Mouse (Mus musculus) kidney, adult 9 months (tissue): ENCODE results near the gene Banp.

ENCODE experiments used
- DNase-seq: peaks from one replicate; pipeline ENCODE4 v3.0.0; 2022

Banp gene

DNA sequence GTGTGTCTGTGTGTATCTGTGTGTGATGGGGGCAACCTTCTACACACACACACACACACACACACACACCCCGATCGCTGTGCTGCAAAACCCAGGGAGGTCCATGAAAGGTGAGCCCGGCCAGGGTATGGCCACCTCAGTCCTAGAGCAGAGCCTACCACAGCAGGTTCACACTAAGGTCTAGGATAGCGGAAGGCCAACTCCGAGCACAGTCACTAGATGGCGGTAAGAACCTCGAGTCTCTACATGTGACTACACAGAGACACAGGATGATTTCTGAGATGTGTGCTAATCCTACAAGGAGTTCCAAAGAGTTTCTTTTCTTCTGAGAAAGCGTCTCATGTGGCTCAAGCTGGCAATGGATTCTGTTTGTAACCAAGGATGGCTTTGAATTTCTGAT lies 22.2 kb upstream of the Banp start:
- DNase-seq: peak; percentile 69

GRCm38 (mm10) chr8:121930047-121930446 lies 19.5 kb upstream of the Banp start:
- DNase-seq: no peak

DNA sequence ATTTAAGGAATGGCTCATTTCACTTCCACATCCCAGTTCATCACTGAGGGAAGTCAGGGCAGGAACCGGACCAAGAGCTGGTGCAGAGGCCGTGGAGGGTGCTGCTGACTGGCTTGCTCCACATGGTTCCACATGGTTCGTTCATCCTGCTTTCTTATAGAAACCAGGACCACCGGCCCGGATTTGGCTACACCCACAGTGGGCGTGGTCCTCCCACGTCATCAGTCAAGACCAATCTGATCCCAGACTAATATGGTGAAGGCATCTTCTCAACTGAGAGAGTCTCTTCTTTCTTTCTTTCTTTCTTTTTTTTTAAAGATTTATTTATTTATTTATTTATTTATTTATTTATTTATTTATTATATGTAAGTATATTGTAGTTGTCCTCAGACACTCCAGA lies 18.0 kb upstream of the Banp start:
- no peak for DNase-seq

DNA sequence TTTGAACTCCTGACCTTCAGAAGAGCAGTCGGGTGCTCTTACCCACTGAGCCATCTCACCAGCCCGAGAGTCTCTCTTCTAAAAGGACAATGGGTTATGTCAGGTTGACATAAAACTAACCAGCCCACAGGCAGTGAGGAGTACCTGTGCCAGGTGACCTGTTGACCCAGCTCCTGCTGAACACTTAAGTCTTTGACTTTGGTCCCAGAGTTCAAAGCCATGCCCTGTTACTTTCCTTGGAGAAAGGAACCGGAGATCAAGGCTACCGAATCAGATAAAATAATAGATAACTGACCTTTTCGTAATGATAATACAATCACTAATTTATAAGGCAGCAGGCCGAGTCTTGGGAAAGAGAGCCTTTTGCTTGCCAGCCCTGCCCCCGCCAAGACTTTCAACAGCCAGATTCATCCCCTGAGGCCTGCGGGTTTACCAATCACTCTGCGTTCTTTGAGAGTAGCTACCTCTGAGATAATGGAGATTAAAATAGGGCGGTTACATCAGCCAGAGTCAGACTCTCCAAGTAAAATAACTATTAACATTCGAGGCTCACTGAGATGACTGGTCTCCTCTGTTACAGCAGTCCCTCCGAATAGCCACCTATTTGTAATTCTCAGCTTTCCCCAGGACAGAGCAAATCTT lies 17.4 kb upstream of the Banp start:
- DNase-seq: no peak

GRCm38 (mm10) chr8:121932668-121933520 lies 16.7 kb upstream of the Banp start:
- DNase-seq: no peak

DNA sequence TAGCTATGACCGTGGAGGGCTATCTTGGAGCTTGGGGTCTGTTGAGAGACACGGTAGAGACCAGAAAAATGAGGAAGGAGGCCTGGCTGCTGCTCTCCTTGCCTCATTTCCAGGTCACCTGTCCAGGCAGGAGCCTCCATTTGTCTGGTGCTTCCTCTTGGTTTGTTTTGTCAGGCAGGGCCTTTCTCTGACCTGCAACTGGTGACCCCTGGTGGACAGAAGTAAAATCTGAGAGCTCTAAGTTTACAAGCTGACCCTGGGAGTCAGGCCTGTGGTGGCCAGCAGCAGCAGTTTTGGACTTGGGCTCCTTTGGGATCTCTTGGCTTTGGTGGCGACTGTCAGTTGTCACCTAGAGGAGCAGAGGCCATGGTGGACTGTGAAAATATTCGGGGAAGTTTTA lies 15.0 kb upstream of the Banp start:
- DNase-seq: peak; percentile 62

- DNase-seq: no peak
These were observed 14.6 kb upstream of the Banp start for GRCm38 (mm10) chr8:121934923-121935322.

DNA sequence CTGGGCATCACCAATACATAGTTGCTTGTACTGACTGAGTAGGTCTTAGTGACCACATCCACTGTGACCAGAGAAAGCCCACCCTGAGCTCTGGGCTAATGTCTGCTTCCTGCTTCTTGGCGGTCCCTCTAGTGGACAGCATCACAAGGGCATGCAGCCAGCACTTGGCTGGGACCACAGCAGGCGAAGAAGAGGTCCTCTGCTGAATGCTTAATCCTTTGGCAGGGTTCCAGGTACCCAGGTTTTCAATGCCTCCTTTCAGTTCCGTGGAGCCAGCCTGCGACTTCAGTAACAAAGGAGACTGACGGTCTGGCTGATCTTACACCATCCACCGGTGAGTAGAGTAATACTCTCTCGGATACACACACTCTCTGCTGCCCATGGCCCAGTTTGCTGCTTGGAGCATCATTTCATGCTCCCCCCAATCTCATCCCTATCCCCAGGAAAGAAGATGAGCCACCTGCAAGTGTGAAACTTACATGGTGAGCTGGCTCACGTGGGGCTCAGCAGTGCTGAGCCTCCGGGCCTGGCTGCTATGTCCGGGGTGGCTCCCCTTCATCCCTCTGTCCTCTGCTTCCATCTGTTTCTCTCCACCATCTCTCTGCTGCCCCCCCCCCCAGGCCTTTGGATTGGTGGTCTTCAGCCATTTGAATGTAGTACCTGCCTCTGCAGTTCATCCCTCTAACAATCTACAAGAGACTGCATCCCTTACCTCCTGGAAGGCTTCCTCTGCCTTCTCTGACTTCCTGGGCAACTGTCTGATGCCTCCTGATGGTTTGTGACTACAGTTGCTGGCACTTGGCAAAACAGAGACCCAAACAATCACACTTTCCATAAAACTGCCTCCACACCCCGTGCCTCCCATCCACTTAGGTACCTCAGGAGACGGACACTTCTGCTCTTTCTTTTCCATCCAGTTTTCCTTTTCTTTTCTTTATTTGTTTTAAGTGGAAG lies 13.9 kb upstream of the Banp start:
- DNase-seq: no peak

DNA sequence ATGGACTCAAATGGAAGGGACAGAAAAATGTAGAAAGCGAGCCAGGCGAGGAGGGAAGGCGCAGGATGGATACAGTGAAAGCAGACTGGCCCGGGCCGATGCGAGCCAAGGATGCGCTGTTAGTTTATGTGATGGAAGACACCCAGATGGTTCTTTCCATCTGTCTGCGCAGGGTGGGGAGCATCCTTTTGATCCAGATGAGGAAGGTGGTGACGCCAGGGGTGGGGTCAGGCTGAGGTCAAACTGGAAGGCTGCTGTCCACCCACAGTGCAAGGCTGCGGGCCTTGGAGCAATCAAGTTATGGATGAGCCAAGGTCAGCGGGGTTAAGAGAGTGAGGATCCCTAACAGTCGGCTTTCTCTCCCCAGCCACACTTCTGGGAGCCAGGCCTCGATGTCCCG lies 13.2 kb upstream of the Banp start:
- DNase-seq: no peak

DNA sequence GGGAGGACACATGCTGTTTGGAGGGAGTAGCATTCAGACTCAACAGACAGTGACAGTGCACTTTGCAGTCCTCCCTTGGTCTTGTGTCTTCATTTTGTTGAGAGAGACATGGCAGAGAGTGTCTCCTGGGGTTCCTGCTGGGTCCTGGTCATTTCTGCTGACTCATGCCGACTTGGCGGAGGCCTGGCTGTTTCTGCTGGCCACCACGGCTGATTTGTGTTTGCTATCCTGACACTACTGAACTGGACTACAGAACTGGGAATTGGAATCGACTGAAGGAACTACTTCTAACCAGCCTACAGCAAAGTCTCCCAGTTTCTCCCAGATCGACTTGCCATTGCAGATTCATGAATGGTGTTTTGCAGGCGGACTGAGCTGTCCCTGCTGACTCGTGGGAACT lies 10.8 kb upstream of the Banp start:
- DNase-seq: no peak

GRCm38 (mm10) chr8:121943057-121943540 lies 6.5 kb upstream of the Banp start:
- no peak for DNase-seq

DNA sequence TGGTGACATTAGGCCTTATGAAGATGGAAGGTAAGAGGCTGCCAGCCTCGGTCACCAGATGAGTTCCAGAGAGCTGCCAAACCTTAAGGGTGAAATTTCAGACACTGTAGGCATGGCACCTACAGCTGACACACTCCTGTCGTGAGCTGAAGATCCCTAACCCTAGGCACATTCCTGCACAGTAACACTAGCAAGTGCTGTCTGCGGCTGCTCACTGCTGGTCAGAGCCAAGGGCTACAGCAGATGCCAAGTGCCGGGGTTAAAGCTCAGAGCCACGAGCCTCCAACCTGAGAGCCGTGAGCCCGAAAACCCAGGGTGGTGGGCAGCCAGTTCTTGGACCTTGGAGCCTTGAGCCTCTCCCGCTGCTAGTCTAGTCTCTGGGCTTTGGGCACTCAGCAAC lies 5.8 kb upstream of the Banp start:
- DNase-seq: peak; percentile 58

GRCm38 (mm10) chr8:121944831-121945230 lies 4.7 kb upstream of the Banp start, which contains the start of gene Car5a:
Gene Car5a, minus strand, starts transcription at chr8:121944904.
- DNase-seq: no peak

- no peak for DNase-seq
These were observed 3.2 kb upstream of the Banp start for GRCm38 (mm10) chr8:121946351-121946750.

DNA sequence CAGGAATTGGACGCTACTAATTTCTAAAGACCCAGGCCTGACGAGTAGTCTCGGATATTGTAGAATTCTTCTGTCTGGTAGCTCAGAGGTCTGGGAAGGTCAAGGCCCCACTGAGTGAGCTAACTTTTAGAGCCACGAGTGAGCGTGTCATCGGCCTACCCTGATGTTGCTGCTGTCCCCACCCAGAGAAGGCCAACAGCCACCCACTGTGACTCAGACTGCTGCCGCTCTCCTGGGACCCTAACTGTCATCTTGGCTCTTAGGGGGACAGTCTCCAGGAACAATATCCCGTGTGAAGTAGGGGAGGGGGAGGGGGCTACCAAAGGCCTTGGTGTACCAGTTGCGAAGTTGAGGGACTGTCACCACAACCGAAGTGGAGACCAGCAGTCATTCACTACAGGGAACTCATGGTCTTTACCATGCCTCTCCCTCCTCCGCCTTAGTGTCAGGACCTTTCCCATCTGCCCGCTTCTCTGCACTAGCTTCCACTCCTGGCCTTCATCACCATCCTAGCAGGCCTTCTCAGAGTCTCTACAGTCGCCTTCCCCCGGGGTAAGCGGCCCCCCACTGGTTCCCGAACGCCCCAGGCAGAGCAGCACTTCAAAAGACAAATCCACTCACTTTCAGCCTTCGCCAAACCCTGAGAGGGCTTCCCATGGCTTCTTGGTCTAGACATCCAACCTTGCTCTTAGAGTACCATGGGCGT lies 2.4 kb upstream of the Banp start:
- no peak for DNase-seq

GRCm38 (mm10) chr8:121947753-121948141 lies 1.8 kb upstream of the Banp start:
- peak; percentile 92 for DNase-seq

GRCm38 (mm10) chr8:121948321-121949145 lies 1.0 kb upstream of the Banp start:
- no peak for DNase-seq

- peak; percentile 99 for DNase-seq
These were observed 595 bp downstream of the Banp start for GRCm38 (mm10) chr8:121949941-121950748.

DNA sequence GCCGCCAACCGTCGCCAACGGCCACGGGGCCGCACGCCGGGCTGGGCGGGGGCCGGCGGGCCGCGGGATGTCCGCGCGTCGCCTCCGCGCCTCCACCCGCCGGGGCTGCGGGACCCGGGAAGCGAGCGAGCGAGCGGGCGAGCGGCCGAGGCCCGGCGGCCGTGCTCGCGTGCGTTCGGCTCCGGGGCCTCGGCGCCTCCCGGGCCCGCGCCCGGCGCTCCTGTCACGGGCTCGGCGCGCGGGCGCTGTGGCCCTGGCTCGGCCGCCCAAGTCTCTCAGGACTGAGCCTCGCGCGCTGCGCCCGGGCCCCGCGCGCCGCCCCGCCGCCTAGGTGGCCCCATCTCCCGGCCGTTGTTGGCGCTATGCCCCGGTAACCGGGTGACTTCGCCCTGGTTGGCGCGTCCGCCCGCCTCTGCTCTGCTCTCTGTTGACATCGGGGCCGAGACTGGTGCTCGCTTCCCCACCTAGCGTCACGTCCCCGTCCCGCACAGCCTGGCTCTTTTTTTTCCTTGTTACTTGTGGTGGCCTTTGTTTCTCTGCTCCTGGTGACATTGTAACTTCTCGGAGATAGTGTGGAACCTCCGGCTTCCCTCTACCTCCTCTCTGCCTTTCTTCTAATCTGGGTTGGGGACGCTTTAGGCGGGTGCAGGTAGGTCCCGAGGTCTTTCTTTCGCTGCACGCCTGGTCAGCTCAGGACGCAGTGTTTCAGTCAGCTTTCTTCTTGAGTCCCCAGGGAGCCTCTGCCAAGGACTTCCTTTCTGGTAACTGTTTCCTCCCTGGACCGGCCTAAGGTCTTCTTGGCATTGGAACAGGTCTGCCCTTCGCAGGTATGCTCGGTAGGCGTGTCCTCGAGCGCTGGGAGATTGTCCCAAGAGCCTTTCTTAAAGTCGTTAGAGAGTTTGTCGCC lies 1.5 kb downstream of the Banp start:
- DNase-seq: peak; percentile 83

DNA sequence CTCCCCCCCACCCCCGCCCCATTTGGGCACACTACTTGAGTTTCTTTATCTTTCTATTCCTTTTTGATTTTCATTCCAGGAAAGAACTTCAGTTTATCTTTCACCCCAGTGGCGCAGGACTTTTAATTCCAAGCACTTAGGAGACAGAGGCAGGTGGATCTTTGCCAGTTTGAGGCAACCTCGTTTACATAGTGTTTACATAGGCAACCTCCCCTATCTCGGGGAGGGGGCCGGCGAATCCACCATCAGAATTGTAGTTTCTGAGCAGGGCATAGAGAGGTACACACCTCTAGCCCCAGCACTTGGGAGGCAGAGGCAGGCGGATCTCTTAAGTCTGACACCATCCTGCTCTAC lies 2.1 kb downstream of the Banp start:
- DNase-seq: no peak
